In genomic region chr11:6546205-6547013, GRCm38 (mm10) we compare ENCODE assay signal across 8 mouse cellular contexts. TPM values are rescaled to one million over a fixed set of nuclear protein-coding genes. Genes with fewer than 3 reads are reported as not detected.
DNase-seq lines count a peak whose midpoint lies in the region; ATAC-seq and TF ChIP-seq lines count a peak whose summit lies in the region.

Ccm2 (plus strand) TSS chr11:6546887.

- H3K27ac ChIP-seq in forebrain, embryonic 10.5 days, result peak within 1 kb of the TSS; percentile 99
- H3K27ac ChIP-seq in heart, embryonic 15.5 days, result peak within 1 kb of the TSS; percentile 99
- peak within 1 kb of the TSS; percentile 94 for H3K27ac ChIP-seq in liver, embryonic 14.5 days
- peak within 1 kb of the TSS; percentile 96 for H3K27ac ChIP-seq in neural tube, embryonic 11.5 days (ENCODE audit: low read depth, low read length)
- H3K27ac ChIP-seq in stomach, postnatal 0 days (replicated peaks), result peak within 1 kb of the TSS; percentile 98

- peak; percentile 79 to 85 for DNase-seq in CD8-positive naive resting alpha-beta T cell, adult 2 months (ENCODE audit: low read depth in 2 of 2, low spot score in 2 of 2)
- peak; percentile 83 for DNase-seq in c-Kit-positive CD71-negative TER-119-negative erythroid progenitor cells, embryonic 14.5 days (ENCODE audit: low read depth)
- peak; percentile 99 for DNase-seq in forebrain, embryonic 10.5 days (ENCODE audit: extremely low spot score, low spot score)
- peak; percentile 99 to 100 for DNase-seq in kidney, postnatal 25 days
- peak; percentile 86 to 90 (median 89) for DNase-seq in liver, embryonic 14.5 days (ENCODE audit: low read depth in 3 of 3, low spot score in 3 of 3)
- peak; percentile 96 for DNase-seq in neural tube, embryonic 11.5 days (ENCODE audit: low spot score)
- DNase-seq in stomach, postnatal 0 days (ENCODE audit: low spot score), result peak; percentile 99

- H3K4me3 ChIP-seq in forebrain, embryonic 10.5 days, result peak within 1 kb of the TSS; percentile 80
- peak within 1 kb of the TSS; percentile 92 for H3K4me3 ChIP-seq in heart, embryonic 15.5 days
- peak within 1 kb of the TSS; percentile 79 to 88 for H3K4me3 ChIP-seq in liver, embryonic 14.5 days (ENCODE audit: insufficient read depth in 1 of 2, low read depth in 2 of 2, low read length in 2 of 2)
- peak within 1 kb of the TSS; percentile 88 for H3K4me3 ChIP-seq in neural tube, embryonic 11.5 days (ENCODE audit: low read depth, low read length)
- peak within 1 kb of the TSS; percentile 75 for H3K4me3 ChIP-seq in stomach, postnatal 0 days (ENCODE audit: low read depth, low read length)

- 2% methylated on average over 51 of the region's 57 CpGs for WGBS in forebrain, embryonic 10.5 days
- 2% methylated on average over 47 of the region's 57 CpGs for WGBS in heart, embryonic 15.5 days
- WGBS in liver, embryonic 14.5 days (ENCODE audit: insufficient replicate concordance), result under 1% methylated on average over 50 of the region's 57 CpGs
- under 1% methylated on average over 28 of the region's 57 CpGs for WGBS in neural tube, embryonic 11.5 days
- WGBS in stomach, postnatal 0 days, result under 1% methylated on average over 23 of the region's 57 CpGs

- TF ChIP-seq EP300 in liver, embryonic 14.5 days (IDR thresholded peaks at IDR 0.05; ENCODE audit: low read depth), result 0 out of 2 replicates have a peak, but pooled peaks have one; percentile 7
- TF ChIP-seq EP300 in stomach, postnatal 0 days (optimal IDR thresholded peaks at IDR 0.05), result peak; percentile 66

- H3K36me3 ChIP-seq in forebrain, embryonic 10.5 days (replicated peaks), result peaks cover 27% of the 10 kb centered on the region
- H3K36me3 ChIP-seq in heart, embryonic 15.5 days, result no peaks in the 10 kb centered on the region
- no peaks in the 10 kb centered on the region; the same call in 1 of the 2 replicates for H3K36me3 ChIP-seq in liver, embryonic 14.5 days (replicated peaks; ENCODE audit: control insufficient read depth, insufficient read depth, low read depth)
- no peaks in the 10 kb centered on the region for H3K36me3 ChIP-seq in neural tube, embryonic 11.5 days (ENCODE audit: control insufficient read depth, insufficient read depth, low read length)
- H3K36me3 ChIP-seq in stomach, postnatal 0 days (ENCODE audit: control insufficient read depth, insufficient read depth, low read length), result no peaks in the 10 kb centered on the region

- H3K27me3 ChIP-seq in forebrain, embryonic 10.5 days (ENCODE audit: poor library complexity, severe bottlenecking), result no peaks in the 10 kb centered on the region
- H3K27me3 ChIP-seq in heart, embryonic 15.5 days, result no peaks in the 10 kb centered on the region
- no peaks in the 10 kb centered on the region for H3K27me3 ChIP-seq in liver, embryonic 14.5 days (ENCODE audit: control insufficient read depth, insufficient read depth, low read length)
- H3K27me3 ChIP-seq in neural tube, embryonic 11.5 days (ENCODE audit: control insufficient read depth, insufficient read depth, low read length), result no peaks in the 10 kb centered on the region
- H3K27me3 ChIP-seq in stomach, postnatal 0 days (ENCODE audit: control insufficient read depth, insufficient read depth, low read length), result no peaks in the 10 kb centered on the region

- peaks cover 19% of the 10 kb centered on the region for H3K4me1 ChIP-seq in forebrain, embryonic 10.5 days
- peaks cover 19% of the 10 kb centered on the region for H3K4me1 ChIP-seq in heart, embryonic 15.5 days (replicated peaks)
- H3K4me1 ChIP-seq in liver, embryonic 14.5 days (replicated peaks; ENCODE audit: control insufficient read depth in 2 of 2, insufficient read depth in 2 of 2, low read length in 1 of 2), result peaks cover 11% of the 10 kb centered on the region in 2 experiments
- H3K4me1 ChIP-seq in neural tube, embryonic 11.5 days (ENCODE audit: control insufficient read depth, insufficient read depth, low read length), result peaks cover 9% of the 10 kb centered on the region
- H3K4me1 ChIP-seq in stomach, postnatal 0 days (replicated peaks; ENCODE audit: control insufficient read depth, insufficient read depth), result peaks cover 6% of the 10 kb centered on the region

- H3K4me2 ChIP-seq in heart, embryonic 15.5 days, result peak within 1 kb of the TSS; percentile 71
- H3K4me2 ChIP-seq in liver, embryonic 14.5 days (ENCODE audit: low read depth), result peak within 1 kb of the TSS; percentile 83
- H3K4me2 ChIP-seq in neural tube, embryonic 11.5 days (ENCODE audit: low read depth), result peak within 1 kb of the TSS; percentile 64
- H3K4me2 ChIP-seq in stomach, postnatal 0 days (replicated peaks; ENCODE audit: low read depth), result peak within 1 kb of the TSS; percentile 81

- no peaks in the 10 kb centered on the region for H3K9me3 ChIP-seq in forebrain, embryonic 10.5 days
- H3K9me3 ChIP-seq in heart, embryonic 15.5 days (replicated peaks), result no peaks in the 10 kb centered on the region
- H3K9me3 ChIP-seq in liver, embryonic 14.5 days (ENCODE audit: control insufficient read depth, low read length), result no peaks in the 10 kb centered on the region
- no peaks in the 10 kb centered on the region for H3K9me3 ChIP-seq in neural tube, embryonic 11.5 days (ENCODE audit: control insufficient read depth, low read length)
- no peaks in the 10 kb centered on the region for H3K9me3 ChIP-seq in stomach, postnatal 0 days (ENCODE audit: control insufficient read depth, low read length)

- TF ChIP-seq CTCF in liver, embryonic 14.5 days (IDR thresholded peaks at IDR 0.05; ENCODE audit: low read depth), result no peak
- TF ChIP-seq CTCF in stomach, postnatal 0 days (IDR thresholded peaks at IDR 0.05; ENCODE audit: low read depth), result 0 out of 2 replicates have a peak, but pooled peaks have one; percentile 12

- ATAC-seq in heart, embryonic 15.5 days (replicated peaks; ENCODE audit: insufficient number of reproducible peaks, insufficient read depth, low FRiP score, low read depth), result peak; percentile 94
- ATAC-seq in liver, embryonic 14.5 days (ENCODE audit: insufficient read depth), result peak; percentile 97
- peak; percentile 95 for ATAC-seq in neural tube, embryonic 11.5 days (ENCODE audit: insufficient read depth, low FRiP score, low TSS enrichment)
- peak; percentile 96 for ATAC-seq in stomach, postnatal 0 days (ENCODE audit: low FRiP score, low TSS enrichment)

- peak within 1 kb of the TSS; percentile 89 for H3K9ac ChIP-seq in heart, embryonic 15.5 days
- H3K9ac ChIP-seq in liver, embryonic 14.5 days (replicated peaks), result peak within 1 kb of the TSS; percentile 89
- H3K9ac ChIP-seq in neural tube, embryonic 11.5 days (ENCODE audit: low read length), result peak within 1 kb of the TSS; percentile 82
- H3K9ac ChIP-seq in stomach, postnatal 0 days (ENCODE audit: low read length), result peak within 1 kb of the TSS; percentile 90

RNA-seq across cellular contexts. Expression of gene Ccm2, which starts in this region (rescaled TPM):
- 99.5 and 107 TPM in 2 replicates for polyA plus RNA-seq in forebrain, embryonic 10.5 days (2016; fragmentation: Nextera tagmentation; extraction: Ambion mirVana)
- 44.7 and 68.9 TPM in 2 replicates for polyA plus RNA-seq in heart, embryonic 15.5 days (2015; fragmentation: Nextera tagmentation; extraction: Ambion mirVana)
- 33.1 and 36.8 TPM in 2 replicates for polyA plus RNA-seq in liver, embryonic 14.5 days (2012; rRNA removed)
- 39.0 and 39.4 TPM in 2 replicates for polyA plus RNA-seq in liver, embryonic 14.5 days (2014; fragmentation: Nextera tagmentation; extraction: Ambion mirVana)
- 95.8 and 103 TPM in 2 replicates for polyA plus RNA-seq in neural tube, embryonic 11.5 days (2014; fragmentation: Nextera tagmentation; extraction: Ambion mirVana)
- 45.7 and 45.9 TPM in 2 replicates for polyA plus RNA-seq in stomach, postnatal 0 days (2015; fragmentation: Nextera tagmentation; extraction: Ambion mirVana)

Comparison
In these comparisons a context has a peak if more than half of its experiments do, and no peak if none do; other contexts are left out.
1. Peak in every context shown above with its lines: DNase-seq, ATAC-seq, H3K4me3 ChIP-seq and H3K27ac ChIP-seq.